Mouse (Mus musculus) spleen, adult 2 months (tissue): ENCODE measurements around the gene Il21.

Experiments
- CTCF ChIP-seq: fragments of 200-500 bp; IDR thresholded peaks from 2 replicates; pipeline ENCODE4 v1.5.1; 2011; ENCODE audit warnings: mild to moderate bottlenecking, inconsistent platforms; ENCODE audit not compliant: insufficient read depth, insufficient read length, insufficient replicate concordance; ENCODE audit errors: extremely low read depth
- POLR2A ChIP-seq: fragments of 200-500 bp; IDR thresholded peaks from 2 replicates; pipeline ENCODE4 v1.6.1; 2011; ENCODE audit warnings: low read depth, low read length, inconsistent platforms

DNA sequence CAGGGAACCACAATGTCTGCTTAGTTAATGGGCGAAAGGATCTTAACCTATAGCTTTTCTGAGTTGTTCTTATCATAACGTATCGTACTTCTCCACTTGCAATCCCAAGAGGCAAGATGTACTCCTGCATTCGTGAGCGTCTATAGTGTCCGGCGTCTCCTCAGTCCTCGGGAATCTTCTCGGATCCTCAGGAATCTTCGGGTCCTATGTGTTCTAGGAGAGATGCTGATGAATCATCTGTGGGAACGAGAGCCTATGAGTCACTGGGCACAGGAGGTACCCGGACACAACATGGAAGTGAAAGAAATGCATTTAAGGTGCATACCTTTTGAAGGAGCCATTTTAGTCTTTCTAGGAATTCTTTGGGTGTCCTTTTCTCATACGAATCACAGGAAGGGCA, 7.3 kb downstream of the Il21 start:
- TF ChIP-seq POLR2A (no peak), CTCF (no peak)
